Mouse (Mus musculus) intestine, postnatal 0 days (tissue): ENCODE measurements around the gene Htra1. TPM values are rescaled to one million over a fixed set of nuclear protein-coding genes. Genes with fewer than 3 reads are reported as not detected.
A peak's percentile ranks its signal among the peaks of the same experiment; 100 is the strongest.

ENCODE experiments used
- ATAC-seq: fragments of 200-750 bp; cut with Nextera tagmentation; 2 replicates; pipeline ENCODE4 v1.8.0; 2017; ENCODE audit warnings: mild to moderate bottlenecking, moderate TSS enrichment, moderate library complexity
- H3K27ac ChIP-seq: fragments of 300-500 bp; sonication (generic); 2 replicates; pipeline ENCODE4 v1.5.1; 2014; ENCODE audit warnings: mild to moderate bottlenecking, low read depth, low read length, moderate library complexity
- H3K27me3 ChIP-seq: fragments of 300-500 bp; sonication (generic); replicated peaks from 2 replicates; pipeline ENCODE4 v1.6.1; 2014; ENCODE audit warnings: low read length, mixed read lengths; ENCODE audit not compliant: control insufficient read depth, insufficient read depth
- H3K36me3 ChIP-seq: fragments of 300-500 bp; sonication (generic); 2 replicates; pipeline ENCODE4 v1.6.1; 2014; ENCODE audit warnings: mild to moderate bottlenecking, moderate library complexity; ENCODE audit not compliant: control insufficient read depth, insufficient read depth
- H3K4me1 ChIP-seq: fragments of 300-500 bp; sonication (generic); replicated peaks from 2 replicates; pipeline ENCODE4 v1.6.1; 2014; ENCODE audit warnings: antibody characterized with exemption, low read length, mixed read lengths; ENCODE audit not compliant: control insufficient read depth, insufficient read depth
- H3K4me2 ChIP-seq: fragments of 300-500 bp; sonication (generic); replicated peaks from 2 replicates; pipeline ENCODE4 v1.6.1; 2014; ENCODE audit warnings: low read depth, mild to moderate bottlenecking, moderate library complexity
- H3K4me3 ChIP-seq: fragments of 300-500 bp; sonication (generic); 2 replicates; pipeline ENCODE4 v1.5.1; 2014; ENCODE audit warnings: low read depth, low read length
- H3K9ac ChIP-seq: fragments of 300-500 bp; sonication (generic); 2 replicates; pipeline ENCODE4 v1.6.1; 2014; ENCODE audit warnings: mild to moderate bottlenecking, low read depth, low read length
- H3K9me3 ChIP-seq: fragments of 300-500 bp; sonication (generic); 2 replicates; pipeline ENCODE4 v1.6.1; 2016; ENCODE audit warnings: mixed run types; ENCODE audit not compliant: control insufficient read depth
- CTCF ChIP-seq: sonication (generic); IDR thresholded peaks from 2 replicates; pipeline ENCODE4 v1.5.1; 2016; ENCODE audit warnings: low read depth, mild to moderate bottlenecking, control low read depth, antibody characterized with exemption, moderate library complexity
- WGBS: fragments of 180-500 bp; shearing (Covaris S2); extraction: QIAGEN DNeasy Blood & Tissue Kit; methylation state at CpG from one replicate; pipeline ENCODE4 v1.1.7; 2014; 5-methylcytosine and 5-hydroxymethylcytosine counted together
- microRNA-seq: library from miRNA; unstranded; fragments of <30 nt; microRNA quantifications from one replicate; pipeline ENCODE4, GENCODE M21; 2016
- polyA plus RNA-seq: library from polyadenylated mRNA; unstranded; fragments of >200 nt; fragmentation: Nextera tagmentation; extraction: Ambion mirVana; gene quantifications from 2 replicates; pipeline ENCODE4 v1.2.1, GENCODE M21; 2015

The Htra1 gene
- polyA plus RNA-seq, 1 experiment from 2014 or later, result 15.5 TPM

- Histone ChIP-seq H3K27me3 (no peaks in the 10 kb centered on the region), H3K9me3 (no peaks in the 10 kb centered on the region), H3K36me3 (no peaks in the 10 kb centered on the region), H3K4me3 (no peak overlapping the region), H3K4me1 (0 out of 2 replicates have a peak, but pooled peaks cover 3% of the 10 kb centered on the region), H3K4me2 (no peak overlapping the region), H3K27ac (no peak overlapping the region), H3K9ac (no peak overlapping the region)
- 13% methylated on average over 1 of the region's 1 CpGs for WGBS
- ATAC-seq, result 0 out of 2 replicates have a peak, but pooled peaks have one; percentile 29
- TF ChIP-seq CTCF, result no peak
These were observed 88.9 kb downstream of the Htra1 start for GRCm38 (mm10) chr7:131024807-131025206.

- Histone ChIP-seq H3K9me3 (no peaks in the 10 kb centered on the region), H3K27me3 (no peaks in the 10 kb centered on the region), H3K9ac (no peak overlapping the region), H3K36me3 (no peaks in the 10 kb centered on the region), H3K4me3 (no peak overlapping the region), H3K27ac (0 out of 2 replicates have a peak overlapping the region, but pooled peaks have one; percentile 15), H3K4me1 (0 out of 2 replicates have a peak, but pooled peaks cover 3% of the 10 kb centered on the region), H3K4me2 (no peak overlapping the region)
- no peak for TF ChIP-seq CTCF
- peak; percentile 55 for ATAC-seq
- 47% methylated on average over 1 of the region's 1 CpGs for WGBS
These were observed 91.6 kb downstream of the Htra1 start for GRCm38 (mm10) chr7:131027557-131027956.

- ATAC-seq, result peak; percentile 74
- Histone ChIP-seq H3K27me3 (no peaks in the 10 kb centered on the region), H3K4me1 (0 out of 2 replicates have a peak, but pooled peaks cover 3% of the 10 kb centered on the region), H3K4me3 (peak within 1 kb of the TSS; percentile 29), H3K9ac (no peak within 1 kb of the TSS), H3K9me3 (no peaks in the 10 kb centered on the region), H3K4me2 (peak within 1 kb of the TSS; percentile 46), H3K27ac (no peak within 1 kb of the TSS; the same call in 1 of the 2 replicates), H3K36me3 (no peaks in the 10 kb centered on the region)
- TF ChIP-seq CTCF, result no peak
- 30% methylated on average over 5 of the region's 5 CpGs for WGBS
These were observed 95.8 kb downstream of the Htra1 start, which contains the start of gene Dmbt1 for GRCm38 (mm10) chr7:131031755-131032154. TSS of gene Dmbt1 (plus strand) at chr7:131032053.

Small RNA genes within 50 kb of the gene (microRNA-seq; reads per million reads assigned to microRNA genes)
- 0.82 reads per million for gene Mir7061

Other genes starting within 250 kb of the Htra1 start
- not detected in 2 replicates for gene Btbd16, start 162.0 kb upstream of the Htra1 start, polyA plus RNA-seq
- 29.6 and 30.2 TPM in 2 replicates for gene Plekha1, start 70.4 kb upstream of the Htra1 start, polyA plus RNA-seq
- gene Dmbt1, start 95.9 kb downstream of the Htra1 start, polyA plus RNA-seq, result 104 and 121 TPM in 2 replicates
- gene 4933402N03Rik, start 210.2 kb downstream of the Htra1 start, polyA plus RNA-seq, result not detected in 2 replicates
- not detected in 2 replicates for gene 5430419D17Rik, start 238.3 kb downstream of the Htra1 start, polyA plus RNA-seq